Mouse (Mus musculus) spleen, adult 18-20 months (tissue): ENCODE measurements around the gene Lce3c.

Experiments
- DNase-seq, 2 experiments: peaks; one replicate each; pipeline ENCODE4 v3.0.0; 2022; ENCODE audit warnings: mixed read lengths in 2 of 2

Lce3c gene

DNA sequence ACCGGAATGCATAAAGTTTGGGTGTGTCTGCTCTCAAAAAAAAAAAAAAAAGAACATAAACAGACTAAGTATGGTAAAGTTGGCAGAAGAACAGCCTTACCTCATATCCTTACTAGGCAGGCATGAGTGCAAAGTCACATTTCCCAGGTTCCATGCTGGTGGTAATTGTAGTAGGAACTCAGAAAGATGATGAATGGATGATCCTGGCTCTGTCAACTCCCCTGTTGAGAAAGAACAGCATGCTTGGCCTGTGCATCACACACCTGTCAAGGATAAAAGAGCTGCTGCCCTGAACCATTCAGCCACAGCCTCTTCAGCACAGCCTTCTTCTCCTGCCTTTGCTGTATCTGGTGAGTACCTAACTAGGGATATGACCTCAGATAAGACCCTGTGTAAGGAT, at the start of gene Lce3c:
TSS of gene Lce3c (plus strand) at position 301 of the 400 bp plus-strand sequence.
- no peak for DNase-seq

DNA sequence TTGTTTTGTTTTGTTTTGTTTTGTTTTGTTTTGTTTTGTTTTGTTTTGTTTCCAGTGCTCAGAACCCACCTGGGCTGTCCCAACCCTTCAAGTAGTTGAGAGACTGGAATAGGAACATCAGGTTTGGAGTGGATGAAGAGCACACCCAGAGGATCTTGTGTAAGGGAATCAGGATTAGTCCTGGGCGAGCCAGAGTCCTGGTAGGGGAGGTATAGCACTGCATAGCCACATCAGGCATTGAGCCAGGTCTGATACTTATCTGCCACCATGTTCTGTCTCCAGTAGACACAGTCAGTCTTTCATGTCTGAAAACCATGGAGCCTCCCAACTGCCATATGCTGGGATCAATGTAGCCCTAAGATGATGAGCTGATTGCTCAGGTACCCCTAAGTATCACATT, 49.8 kb upstream of the Lce3c start:
- DNase-seq, result no peak

DNA sequence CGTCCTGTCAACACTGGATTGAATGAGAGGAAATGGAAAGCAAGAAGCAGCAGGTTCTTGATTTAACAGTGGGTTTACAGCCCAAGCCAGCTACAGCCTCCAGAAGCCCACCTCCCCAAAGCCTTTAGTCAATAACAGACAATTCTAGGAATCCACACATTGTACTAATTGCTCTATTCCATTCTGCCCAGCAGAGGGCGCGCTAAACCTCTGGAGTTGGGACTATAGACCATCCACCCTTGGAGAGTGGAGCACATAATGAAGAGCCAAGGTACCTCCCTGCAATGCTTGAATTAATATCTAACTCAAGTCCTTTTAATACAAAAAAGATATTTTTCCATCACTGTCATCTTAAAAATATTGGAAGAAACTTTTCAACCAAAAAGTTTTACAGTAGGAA, 41.3 kb upstream of the Lce3c start:
- DNase-seq, result peak in 1 of 2 experiments; percentile 2

DNA sequence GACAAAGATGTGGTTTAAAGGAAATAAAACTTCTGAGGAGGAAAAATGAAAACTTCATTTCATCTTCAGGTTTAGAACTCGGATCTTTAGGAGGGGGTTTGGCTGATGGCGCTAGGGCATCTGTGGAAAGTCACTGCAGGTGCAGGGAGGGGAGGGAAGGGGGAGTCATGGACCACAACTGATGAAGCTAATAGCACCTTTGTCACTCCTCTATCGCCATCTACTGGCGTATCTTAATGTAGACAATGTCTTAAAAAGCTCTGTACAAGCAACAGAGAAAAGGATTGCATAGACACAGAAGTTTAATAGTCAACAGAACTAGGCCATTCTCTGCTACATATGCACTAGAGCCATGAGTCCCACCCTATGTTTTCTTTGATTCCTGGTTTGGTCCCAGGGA, 40.6 kb upstream of the Lce3c start:
- no peak for DNase-seq

DNA sequence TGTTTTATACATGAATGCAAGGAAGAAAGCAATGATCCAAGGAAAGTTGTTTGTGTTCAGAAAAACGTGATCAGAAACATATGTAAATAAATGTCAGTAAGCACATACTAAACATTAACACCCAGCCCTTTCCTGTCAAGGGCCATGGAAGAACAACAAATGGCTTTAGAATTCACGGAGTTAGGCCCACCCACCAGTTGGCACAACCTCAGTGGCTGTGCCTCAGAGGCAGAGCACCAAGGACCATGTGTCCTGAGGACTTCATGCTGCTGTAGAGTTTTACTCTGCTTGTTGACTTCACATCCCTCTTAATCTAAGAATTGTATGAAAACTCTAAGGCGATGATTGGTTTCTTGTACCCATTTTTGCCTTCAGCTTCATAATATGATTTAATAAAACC, 39.1 kb upstream of the Lce3c start:
- no peak for DNase-seq

DNA sequence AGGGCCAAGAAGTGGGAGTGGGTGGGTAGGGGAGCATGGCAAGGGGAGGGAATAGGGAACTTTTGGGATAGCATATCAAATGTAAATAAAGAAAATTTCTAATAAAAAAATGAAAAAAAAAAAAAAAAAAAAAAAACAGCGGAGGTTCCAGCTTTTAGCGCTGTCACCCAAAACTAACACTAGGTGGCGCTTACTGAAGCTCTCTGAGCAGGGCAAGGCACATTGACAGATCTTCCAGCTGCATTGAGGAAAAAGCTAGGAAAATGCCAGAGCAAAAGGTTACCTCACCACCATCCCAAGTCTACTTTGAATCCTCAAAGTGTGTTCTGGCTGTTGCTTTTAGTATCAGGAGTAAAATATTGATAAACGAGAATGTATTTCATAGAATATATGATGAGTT, 36.7 kb upstream of the Lce3c start:
- no peak for DNase-seq

DNA sequence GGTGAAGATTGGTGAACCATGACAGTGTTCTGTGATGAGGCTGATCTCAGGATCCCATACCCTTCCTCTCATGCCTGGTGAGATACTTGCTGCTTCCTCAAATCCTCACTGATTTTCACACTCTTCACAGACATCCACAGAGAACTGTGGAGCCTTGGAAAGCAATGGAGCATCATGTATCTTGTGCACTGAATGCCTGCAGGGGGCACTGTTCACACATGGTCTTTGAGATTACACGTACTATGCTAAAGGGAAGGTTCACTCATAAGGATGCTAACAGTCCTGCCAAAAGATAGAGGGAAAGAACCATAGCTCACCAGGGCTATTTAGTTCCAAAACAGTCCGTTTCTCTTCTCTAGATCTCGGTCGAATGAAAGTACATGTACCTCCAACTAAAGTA, 23.9 kb upstream of the Lce3c start:
- no peak for DNase-seq

DNA sequence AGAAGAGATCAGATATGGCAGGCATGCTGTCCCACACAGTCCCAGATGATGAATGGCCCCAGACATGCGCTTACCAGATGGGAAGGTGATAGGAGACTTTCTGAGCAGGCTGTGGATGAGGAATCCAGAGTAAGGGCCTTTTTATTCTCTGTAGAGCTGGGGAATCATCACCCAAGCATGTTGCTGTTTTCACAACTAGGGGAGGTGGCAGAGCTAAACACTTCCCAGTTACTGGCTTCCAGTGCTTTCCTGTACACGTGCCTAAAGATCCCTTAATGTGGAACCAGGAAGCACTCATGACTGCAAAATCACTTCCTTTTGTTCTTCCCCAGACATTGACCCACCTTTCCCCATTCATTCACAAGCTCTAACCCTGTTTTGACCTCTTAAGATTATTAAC, 18.2 kb upstream of the Lce3c start, which contains the start of gene Lce3a:
TSS of gene Lce3a (minus strand) at position 101 of the 400 bp plus-strand sequence.
- DNase-seq, result no peak

DNA sequence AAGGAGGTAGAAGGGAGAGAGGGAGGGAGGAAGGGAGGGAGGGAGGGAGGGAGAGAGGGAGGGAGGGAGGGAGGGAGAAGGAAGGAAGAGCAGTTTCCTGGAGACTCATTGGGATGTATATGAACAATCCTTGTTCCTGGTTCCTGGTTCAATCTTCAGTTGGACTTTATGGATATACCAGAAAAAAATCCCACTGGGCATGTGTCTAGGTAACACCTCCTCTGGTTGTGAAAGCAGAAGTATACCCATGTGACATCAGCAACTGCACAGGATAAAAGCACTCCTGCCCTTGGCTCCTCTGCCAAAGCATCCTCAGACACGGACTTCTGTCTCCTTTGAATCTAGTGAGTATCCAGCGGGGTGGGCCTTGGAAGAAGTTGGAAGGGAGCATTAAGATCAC, 11.6 kb upstream of the Lce3c start, which contains the start of gene Lce3b:
TSS of gene Lce3b (plus strand) at position 301 of the 400 bp plus-strand sequence.
- no peak for DNase-seq

DNA sequence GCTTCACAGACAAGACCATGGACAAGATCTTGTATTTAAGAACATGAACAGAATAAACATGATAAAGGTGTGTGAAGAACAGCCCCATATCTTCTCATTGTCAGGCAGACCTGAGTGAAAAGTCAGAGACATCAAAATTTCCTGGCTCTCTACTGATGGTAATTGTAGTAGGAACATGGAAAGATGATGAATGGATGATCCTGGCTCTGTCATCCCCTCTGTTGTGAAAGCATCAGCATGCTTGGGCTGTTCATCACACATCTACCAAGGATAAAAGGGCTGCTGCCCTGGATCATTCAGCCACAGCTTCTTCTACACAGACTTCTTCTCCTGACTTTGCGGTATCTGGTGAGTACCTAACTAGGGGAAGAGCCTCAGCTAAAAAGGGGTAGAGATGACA, 12.8 kb downstream of the Lce3c start, which contains the start of gene Lce3d:
TSS of gene Lce3d (plus strand) at position 301 of the 400 bp plus-strand sequence.
- no peak for DNase-seq

DNA sequence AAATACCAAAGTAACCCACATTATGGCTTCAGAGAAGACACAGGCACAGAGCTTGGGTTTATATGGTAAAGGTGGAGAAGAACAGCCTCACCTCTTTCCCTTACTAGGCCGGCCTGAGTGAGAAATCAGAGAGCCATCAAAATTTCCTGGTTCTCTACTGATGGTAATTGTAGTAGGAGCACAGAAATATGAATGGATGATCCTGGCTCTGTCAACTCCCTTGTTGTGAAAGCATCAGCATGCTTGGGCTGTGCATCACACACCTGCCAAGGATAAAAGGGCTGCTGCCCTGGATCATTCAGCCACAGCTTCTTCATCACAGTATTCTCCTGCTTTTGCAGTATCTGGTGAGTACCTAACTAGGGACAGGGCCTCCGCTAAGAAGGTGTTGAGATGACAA, 22.5 kb downstream of the Lce3c start, which contains the start of gene Lce3e:
TSS of gene Lce3e (plus strand) at position 301 of the 400 bp plus-strand sequence.
- DNase-seq, result no peak

DNA sequence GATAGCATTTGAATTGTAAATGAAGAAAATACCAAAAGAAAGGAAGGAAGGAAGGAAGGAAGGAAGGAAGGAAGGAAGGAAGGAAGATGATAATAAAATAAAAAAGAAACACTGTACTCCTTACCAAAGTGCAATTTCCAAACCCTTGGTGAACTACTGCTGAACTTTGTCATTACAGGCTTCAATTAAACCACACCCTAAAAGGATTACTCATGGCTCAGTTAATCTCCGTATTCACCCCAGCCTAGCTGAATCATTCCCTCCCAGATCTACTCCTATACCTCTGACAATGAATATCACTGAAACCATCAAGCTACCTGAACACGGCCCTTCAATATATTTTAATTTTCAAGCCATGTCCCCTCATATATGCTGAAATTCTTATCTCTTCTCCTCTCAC, 34.2 kb downstream of the Lce3c start:
- DNase-seq, result no peak

DNA sequence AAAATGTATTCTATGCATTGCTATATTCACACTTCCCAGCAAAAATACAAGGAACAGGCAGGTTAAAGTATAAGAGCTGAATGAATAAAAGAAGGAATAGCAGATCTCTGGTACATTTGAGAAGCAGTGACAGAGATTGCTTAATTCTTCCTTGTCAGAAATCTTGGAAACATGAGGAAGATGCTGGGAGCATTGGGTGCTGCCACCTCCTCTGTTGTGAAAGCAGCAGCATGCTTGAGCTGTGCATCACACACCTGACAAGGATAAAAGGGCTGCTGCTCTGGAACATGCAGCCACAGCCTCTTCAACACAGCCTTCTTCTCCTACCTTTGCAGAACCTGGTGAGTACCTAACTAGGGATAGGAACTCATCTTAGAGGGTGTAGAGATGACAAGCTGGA, 47.6 kb downstream of the Lce3c start, which contains the start of gene Lce3f:
TSS of gene Lce3f (plus strand) at position 301 of the 400 bp plus-strand sequence.
- DNase-seq, result no peak
